Mouse (Mus musculus) urinary bladder, postnatal 10 days (tissue): Measurements from ENCODE around the gene Cyp4f13.

Experiments
- DNase-seq: peaks from one replicate; pipeline ENCODE4 v3.0.0; 2022; ENCODE audit warnings: low spot score

Cyp4f13 gene

GRCm38 (mm10) chr17:32947215-32947914, at the start of gene Cyp4f13:
Cyp4f13 (minus strand) TSS chr17:32947402.
- DNase-seq, result peak; percentile 96

DNA sequence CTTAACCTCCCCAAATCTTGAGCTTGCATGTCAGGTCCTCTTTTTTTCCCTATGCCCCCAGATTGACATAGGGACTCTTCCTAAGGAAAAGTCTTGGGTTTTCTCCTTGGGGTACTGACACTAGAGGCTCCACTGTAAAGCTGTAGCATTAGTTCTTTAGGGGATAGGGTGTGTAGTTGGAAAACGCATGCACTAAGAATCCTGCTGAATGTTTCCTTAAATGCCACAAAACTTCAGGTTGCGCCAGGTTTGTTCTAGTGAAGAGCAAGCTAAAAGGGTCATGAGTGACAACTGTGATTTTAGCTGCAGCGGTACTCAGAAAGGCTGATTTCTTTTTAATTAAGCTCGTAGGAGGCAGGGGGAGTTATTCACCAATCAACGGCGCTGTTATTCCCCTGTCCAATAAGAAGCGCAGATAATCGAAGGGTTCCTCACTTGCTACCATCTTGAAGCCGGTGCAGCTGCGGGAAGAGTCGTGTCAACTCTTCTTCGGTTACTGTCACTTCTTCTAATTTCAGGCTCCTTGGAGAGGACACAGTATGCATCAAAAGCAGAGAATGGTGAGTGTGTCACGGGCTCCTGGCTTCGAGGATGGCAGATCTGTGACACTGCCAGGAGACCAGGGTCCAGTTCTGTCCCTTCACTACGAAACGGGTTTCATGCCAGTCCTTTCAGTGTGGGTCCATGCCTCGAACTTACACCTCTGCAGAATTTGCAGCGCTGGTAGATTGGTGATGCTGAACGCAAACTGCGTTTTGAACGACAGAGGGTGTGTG, 45.7 kb upstream of the Cyp4f13 start, which contains the start of gene Zfp952:
TSS of gene Zfp952 (plus strand) at position 431 of the 776 bp plus-strand sequence.
- peak; percentile 40 for DNase-seq

- no peak for DNase-seq
Measured at GRCm38 (mm10) chr17:32991965-32992698, 44.9 kb upstream of the Cyp4f13 start.

DNA sequence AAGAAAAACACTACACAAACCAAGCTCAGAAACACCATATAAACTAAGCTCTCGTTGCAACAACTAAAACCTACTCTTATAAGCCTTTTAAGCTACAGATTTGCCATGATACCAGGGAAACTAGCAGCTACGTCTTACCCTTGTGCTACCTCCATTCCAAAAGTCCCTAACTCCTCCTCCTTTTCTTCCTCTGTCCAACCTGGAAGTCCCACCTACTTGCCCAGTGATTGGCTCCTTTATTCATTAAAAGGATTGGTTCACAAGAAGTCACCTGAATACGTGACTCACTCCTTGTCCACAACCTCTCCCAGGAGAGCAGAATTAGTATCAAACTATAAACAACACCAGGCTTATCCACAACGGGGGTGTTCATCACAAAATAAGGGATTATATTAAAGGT, 39.1 kb upstream of the Cyp4f13 start:
- no peak for DNase-seq

GRCm38 (mm10) chr17:32981361-32981760, 34.2 kb upstream of the Cyp4f13 start:
- DNase-seq, result no peak

- peak; percentile 46 for DNase-seq
Measured at GRCm38 (mm10) chr17:32965623-32966290, 18.6 kb upstream of the Cyp4f13 start, which contains the start of gene Zfp472. Zfp472 (plus strand) TSS chr17:32965814.

- no peak for DNase-seq
Measured at GRCm38 (mm10) chr17:32965253-32965622, 18.0 kb upstream of the Cyp4f13 start.

DNA sequence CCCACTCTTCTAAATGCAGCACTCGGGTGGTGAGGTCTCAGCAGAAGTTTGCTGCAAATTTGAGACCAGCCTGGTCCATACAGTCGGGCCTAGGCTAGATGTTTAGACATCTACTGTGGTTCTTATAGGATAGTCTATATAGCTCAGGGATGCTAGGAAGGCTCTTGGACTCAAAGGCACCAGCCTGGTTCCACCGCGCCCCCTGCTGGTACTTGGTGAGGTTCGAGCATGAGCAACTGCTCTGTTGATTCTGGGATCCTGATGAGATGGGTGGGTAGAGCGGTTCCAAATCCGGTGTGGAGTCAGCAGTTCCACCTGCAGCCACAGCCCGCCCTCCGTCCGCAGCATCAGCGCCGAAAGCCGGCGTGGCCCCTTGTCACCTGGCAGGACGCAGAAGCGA, 4.2 kb upstream of the Cyp4f13 start:
- DNase-seq, result peak; percentile 49

- DNase-seq, result no peak
Measured at GRCm38 (mm10) chr17:32951006-32951405, 3.8 kb upstream of the Cyp4f13 start.

DNA sequence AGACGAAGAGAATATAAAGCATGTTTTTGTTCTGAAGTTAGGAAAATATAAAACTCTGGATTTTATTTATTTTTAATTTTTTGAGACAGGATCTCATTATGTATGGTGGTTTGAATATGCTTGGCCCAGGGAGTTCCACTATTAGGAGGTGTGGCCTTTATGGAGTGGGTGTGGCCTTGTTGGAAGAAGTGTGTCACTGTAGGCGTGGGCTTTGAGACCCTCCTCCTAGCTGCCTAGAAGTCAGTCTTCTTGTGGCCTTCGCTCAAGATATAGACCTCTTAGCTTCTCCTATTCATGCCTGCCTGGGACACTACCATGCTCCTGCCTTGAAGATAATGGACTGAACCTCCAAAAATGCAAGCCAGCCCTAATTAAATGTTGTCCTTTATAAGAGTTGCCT, 2.9 kb upstream of the Cyp4f13 start:
- no peak for DNase-seq

GRCm38 (mm10) chr17:32946716-32947115, 486 bp downstream of the Cyp4f13 start:
- DNase-seq, result no peak

DNA sequence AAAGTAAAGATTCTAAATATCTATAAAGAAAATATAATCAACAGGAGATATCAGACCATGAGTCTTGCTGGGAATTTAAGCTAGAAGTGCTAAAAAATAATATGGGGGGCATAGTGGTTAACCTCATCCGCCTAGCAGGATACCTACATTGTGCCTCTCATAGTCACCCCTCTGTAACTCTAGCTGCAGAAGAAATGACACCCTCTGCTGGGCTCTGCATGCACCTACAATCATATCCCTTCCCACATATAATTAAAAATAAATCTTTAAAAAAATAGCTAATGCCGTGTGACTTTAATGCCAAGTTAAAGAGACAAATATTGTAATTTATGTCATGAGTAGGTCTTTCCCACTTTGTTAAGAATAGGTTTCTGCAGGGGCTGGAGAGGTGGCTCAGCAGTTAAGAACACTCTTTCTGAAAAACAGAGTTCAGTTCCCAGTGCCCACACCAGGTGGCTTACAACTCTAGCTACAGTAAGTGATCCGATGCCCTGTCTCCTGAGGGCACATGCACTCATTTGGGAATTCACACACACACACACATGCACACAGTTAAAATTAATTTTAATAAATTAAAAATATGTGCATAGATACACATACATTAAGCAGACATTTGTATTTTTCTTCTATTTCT, 2.7 kb downstream of the Cyp4f13 start:
- no peak for DNase-seq

GRCm38 (mm10) chr17:32943661-32944060, 3.5 kb downstream of the Cyp4f13 start:
- DNase-seq, result no peak

DNA sequence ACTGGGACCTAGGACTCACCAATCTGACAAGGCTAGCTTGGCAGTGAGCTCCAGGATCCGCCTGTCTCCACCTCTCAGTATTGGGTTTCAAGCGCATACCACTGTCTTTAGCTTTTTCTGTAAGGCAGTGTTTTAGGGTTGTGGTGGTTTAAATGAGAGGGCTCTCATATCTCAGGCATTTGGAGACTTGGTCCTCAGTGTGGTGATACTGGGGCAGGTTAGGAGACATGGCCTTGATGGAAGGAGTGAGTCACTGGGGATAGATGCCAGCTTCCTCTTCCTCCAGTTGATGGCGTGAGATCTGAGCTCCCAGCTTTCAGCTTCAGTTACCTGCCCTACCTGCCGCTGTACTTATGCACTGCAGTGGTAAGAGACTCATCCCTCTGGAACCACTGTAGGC, 7.4 kb downstream of the Cyp4f13 start:
- no peak for DNase-seq

- no peak for DNase-seq
Measured at GRCm38 (mm10) chr17:32927803-32928202, 19.4 kb downstream of the Cyp4f13 start.

DNA sequence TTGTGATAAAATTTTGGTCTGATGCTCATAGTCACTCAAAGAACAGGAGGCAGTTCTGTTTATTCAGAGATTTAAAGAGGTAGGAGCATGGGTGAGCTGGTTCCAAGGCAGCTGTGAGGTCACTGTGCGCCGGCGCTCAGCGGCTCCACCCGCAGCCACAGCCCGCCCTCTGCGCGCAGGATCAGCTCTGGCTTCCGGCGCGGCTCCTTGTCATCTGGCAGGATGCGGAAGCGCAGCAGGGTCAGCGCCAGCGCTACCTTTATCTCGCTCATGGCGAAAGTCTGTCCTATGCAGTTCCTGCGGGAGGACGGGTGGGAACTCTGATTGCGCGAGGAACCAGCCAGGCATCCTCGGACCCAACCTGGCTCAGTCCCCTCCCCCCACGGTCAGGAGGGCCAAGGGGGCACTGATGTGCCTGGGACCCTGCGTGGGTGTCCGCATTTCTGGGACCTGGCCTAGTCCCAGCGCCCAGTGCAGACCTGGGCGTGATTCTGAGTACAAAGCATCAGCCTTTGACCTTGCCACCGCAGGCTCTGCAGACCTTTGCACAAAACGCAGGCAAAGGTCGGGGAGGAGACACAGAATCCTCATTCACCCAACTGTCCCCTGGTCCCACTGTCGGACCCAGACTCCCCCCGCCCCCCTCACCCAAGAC, 22.4 kb downstream of the Cyp4f13 start:
- no peak for DNase-seq

DNA sequence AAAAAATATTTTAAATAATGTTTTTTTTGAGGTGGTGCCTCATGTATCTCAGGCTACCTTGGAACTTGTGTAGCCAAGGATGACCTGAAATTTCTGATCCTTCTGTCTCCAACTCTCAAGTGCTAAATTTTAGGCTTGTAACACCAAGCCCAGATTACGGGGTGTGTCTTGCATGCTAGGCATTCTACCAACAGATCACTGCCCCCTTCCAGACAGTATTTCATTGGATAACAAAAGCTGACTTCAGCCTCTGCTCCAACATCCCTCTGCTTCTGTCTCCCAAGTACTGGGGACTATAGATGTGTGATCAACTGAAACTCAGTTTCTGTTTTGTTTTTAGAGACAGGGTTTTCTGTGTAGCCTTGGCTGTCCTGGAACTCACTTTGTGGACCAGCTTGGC, 23.5 kb downstream of the Cyp4f13 start:
- DNase-seq, result no peak

- DNase-seq, result no peak
Measured at GRCm38 (mm10) chr17:32919123-32919522, 28.1 kb downstream of the Cyp4f13 start.

DNA sequence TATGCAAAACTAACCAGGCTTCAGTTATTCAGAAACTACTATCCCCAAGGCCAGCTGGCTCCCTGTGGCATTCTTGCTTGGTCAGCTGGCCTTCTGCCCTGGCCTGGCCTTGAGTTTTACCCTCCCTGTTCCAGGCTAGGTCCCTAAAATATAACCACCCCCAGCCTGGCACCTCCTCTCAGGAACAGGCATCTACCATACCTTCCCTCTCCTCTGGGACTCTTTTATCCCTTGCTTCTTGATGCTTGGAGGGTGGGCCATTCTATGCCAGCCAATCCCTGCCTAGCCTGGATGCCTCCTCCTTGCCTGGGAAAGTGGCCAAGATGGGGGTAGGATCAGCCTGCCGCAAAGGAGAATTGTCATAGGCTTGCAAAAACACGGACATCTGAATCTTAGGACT, 30.1 kb downstream of the Cyp4f13 start, which contains the start of gene Cyp4f14:
TSS of gene Cyp4f14 (minus strand) at position 212 of the 400 bp plus-strand sequence.
- no peak for DNase-seq

- no peak for DNase-seq
Measured at GRCm38 (mm10) chr17:32916075-32916474, 31.1 kb downstream of the Cyp4f13 start.

GRCm38 (mm10) chr17:32906172-32906571, 41.0 kb downstream of the Cyp4f13 start:
- DNase-seq, result no peak
